9 mouse cellular contexts compared by ENCODE assay signal in the genomic region with DNA sequence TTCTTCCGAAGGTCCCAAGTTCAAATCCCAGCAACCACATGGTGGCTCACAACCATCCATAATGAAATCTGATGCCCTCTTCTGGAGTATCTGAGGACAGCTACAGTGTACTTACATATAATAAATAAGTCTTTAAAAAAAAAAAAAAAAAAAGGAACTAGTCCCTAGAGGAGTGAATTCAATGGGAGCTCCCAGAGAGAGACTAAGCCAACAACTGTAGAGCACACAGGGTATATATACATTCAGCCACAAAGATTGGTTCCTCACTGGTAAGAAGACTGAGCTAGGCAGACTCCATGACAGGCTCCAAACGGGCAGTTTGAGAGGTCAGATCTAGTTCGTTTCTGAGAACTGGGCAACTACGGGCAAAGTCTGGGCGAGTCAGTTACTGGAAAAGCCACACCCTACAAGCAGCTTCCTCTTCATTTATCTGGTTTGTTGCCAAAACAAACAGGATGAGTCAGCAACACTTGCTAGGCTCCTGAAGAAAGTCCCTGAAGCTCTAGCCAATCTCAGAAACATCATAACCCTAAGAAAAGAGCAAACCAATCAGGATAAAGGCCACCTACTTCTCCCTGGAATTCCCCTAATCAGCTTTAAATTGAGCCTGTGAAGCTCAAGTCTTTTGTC. TPM values are rescaled to one million over a fixed set of nuclear protein-coding genes. Genes with fewer than 3 reads are reported as not detected.
DNase-seq lines count a peak whose midpoint lies in the region; ATAC-seq and TF ChIP-seq lines count a peak whose summit lies in the region.
"Had no signal": no experiment of that assay in that cellular context is flagged by ENCODE, and none has a peak within 500 bp of the region (broad histone marks: within the 10 kb centered on the region; RNA-seq: fewer than 3 reads in every experiment).

No protein-coding gene starts in this region.

- H3K27ac ChIP-seq in MEL (ENCODE audit: control insufficient read depth, low read depth, low read length) = peak overlapping the region; percentile 100
- H3K27ac ChIP-seq in liver, embryonic 11.5 days (ENCODE audit: low read depth, low read length) = peak overlapping the region; percentile 64
- no peak overlapping the region for H3K27ac ChIP-seq in midbrain, postnatal 0 days (ENCODE audit: low read depth, low read length)
- H3K27ac ChIP-seq: hindbrain, embryonic 15.5 days had no signal

- H3K4me1 ChIP-seq in MEL (ENCODE audit: control insufficient read depth in 1 of 2, insufficient read depth in 2 of 2, low read length in 2 of 2) = peaks cover 0 to 6% of the 10 kb centered on the region in 2 experiments; a peak in 3 of 4 replicates
- peaks cover 6% of the 10 kb centered on the region; the same call in 1 of the 2 replicates for H3K4me1 ChIP-seq in liver, embryonic 11.5 days (replicated peaks; ENCODE audit: control insufficient read depth, insufficient read depth, low read length)
- no peaks in the 10 kb centered on the region for H3K4me1 ChIP-seq in midbrain, postnatal 0 days (ENCODE audit: insufficient read depth, low read length)
- H3K4me1 ChIP-seq: hindbrain, embryonic 15.5 days had no signal

- 51% methylated on average over 5 of the region's 5 CpGs for WGBS in liver, embryonic 11.5 days
- WGBS in midbrain, postnatal 0 days = 74% methylated on average over 5 of the region's 5 CpGs

- peak; percentile 90 for DNase-seq in A20 (ENCODE audit: low read depth, low spot score)
- peak; percentile 97 for DNase-seq in MEL (ENCODE audit: low read depth, low spot score)
- peak; percentile 81 for DNase-seq in fibroblast of lung, adult 2 months (ENCODE audit: low read depth)
- peak; percentile 48 for DNase-seq in liver, embryonic 11.5 days (ENCODE audit: low spot score)
- peak; percentile 40 to 59 for DNase-seq in spleen, postnatal 10 days (ENCODE audit: low spot score in 2 of 2)
- DNase-seq in gastrocnemius, postnatal 4 days (ENCODE audit: low spot score in 2 of 2) = no peak
- DNase-seq in midbrain, postnatal 0 days (ENCODE audit: low spot score) = no peak
- DNase-seq in layer of hippocampus, adult 8-10 months (ENCODE audit: low spot score in 2 of 2) = no peak

- H3K36me3 ChIP-seq in MEL (ENCODE audit: control insufficient read depth in 1 of 2, insufficient read depth in 2 of 2, low read length in 2 of 2) = peaks cover 0 to 14% of the 10 kb centered on the region in 2 experiments; a peak in 2 of 4 replicates
- no peaks in the 10 kb centered on the region for H3K36me3 ChIP-seq in liver, embryonic 11.5 days (ENCODE audit: control insufficient read depth, insufficient read depth, low read length)
- H3K36me3 ChIP-seq in midbrain, postnatal 0 days (ENCODE audit: insufficient read depth, low read length) = no peaks in the 10 kb centered on the region
- H3K36me3 ChIP-seq: hindbrain, embryonic 15.5 days had no signal

- peak in 1 of 2 experiments; percentile 38; a peak in 1 of 4 replicates for TF ChIP-seq POLR2A in MEL (IDR thresholded peaks at IDR 0.05; ENCODE audit: control insufficient read depth in 1 of 2, insufficient read depth in 1 of 2, low read depth in 1 of 2, low read length in 2 of 2, poor library complexity in 1 of 2)

- TF ChIP-seq EP300 in MEL (IDR thresholded peaks at IDR 0.05; ENCODE audit: low read depth in 1 of 2, low read length in 2 of 2) = peak; percentile 93

- H3K9me3 ChIP-seq in MEL (replicated peaks; ENCODE audit: insufficient read depth, low read length) = no peaks in the 10 kb centered on the region
- no peaks in the 10 kb centered on the region for H3K9me3 ChIP-seq in liver, embryonic 11.5 days (ENCODE audit: control insufficient read depth, low read length)
- no peaks in the 10 kb centered on the region for H3K9me3 ChIP-seq in midbrain, postnatal 0 days (ENCODE audit: low read length)
- H3K9me3 ChIP-seq: hindbrain, embryonic 15.5 days had no signal

- H3K27me3 ChIP-seq in MEL (ENCODE audit: control insufficient read depth in 1 of 2, insufficient read depth in 2 of 2, low read length in 2 of 2) = no peaks in the 10 kb centered on the region
- H3K27me3 ChIP-seq in liver, embryonic 11.5 days (replicated peaks; ENCODE audit: control insufficient read depth, insufficient read depth, low read length) = no peaks in the 10 kb centered on the region
- no peaks in the 10 kb centered on the region for H3K27me3 ChIP-seq in midbrain, postnatal 0 days (ENCODE audit: insufficient read depth, low read length)
- H3K27me3 ChIP-seq: hindbrain, embryonic 15.5 days had no signal

- H3K79me2 ChIP-seq in MEL (ENCODE audit: control insufficient read depth, insufficient read depth, low read length, poor library complexity) = peaks cover under 1% of the 10 kb centered on the region; the same call in 1 of the 2 replicates

- peak overlapping the region in 1 of 2 experiments; percentile 38; a peak in 2 of 4 replicates for H3K4me3 ChIP-seq in MEL (ENCODE audit: control insufficient read depth in 1 of 2, insufficient read depth in 1 of 2, low read depth in 2 of 2, low read length in 2 of 2)
- H3K4me3 ChIP-seq in liver, embryonic 11.5 days (ENCODE audit: low read depth, low read length) = no peak overlapping the region
- H3K4me3 ChIP-seq in midbrain, postnatal 0 days (ENCODE audit: low read depth, low read length) = no peak overlapping the region
- H3K4me3 ChIP-seq: hindbrain, embryonic 15.5 days had no signal

- TF ChIP-seq CTCF in MEL (IDR thresholded peaks at IDR 0.05 in 2 of 3, conservative IDR thresholded peaks at IDR 0.05 in 1 of 3; ENCODE audit: control insufficient read depth in 1 of 3, insufficient read depth in 1 of 3, low read depth in 2 of 3, low read length in 3 of 3, poor library complexity in 1 of 3, severe bottlenecking in 1 of 3) = no peak
- TF ChIP-seq CTCF in midbrain, postnatal 0 days (IDR thresholded peaks at IDR 0.05) = no peak

- no peak for TF ChIP-seq RAD21 in MEL (IDR thresholded peaks at IDR 0.05; ENCODE audit: low read depth, low read length)

- peak overlapping the region; percentile 64 for H3K9ac ChIP-seq in MEL (ENCODE audit: control insufficient read depth, low read depth, low read length, poor library complexity, severe bottlenecking)
- H3K9ac ChIP-seq in liver, embryonic 11.5 days (ENCODE audit: low read depth, low read length) = no peak overlapping the region
- H3K9ac ChIP-seq in midbrain, postnatal 0 days (replicated peaks; ENCODE audit: low read length, poor library complexity, severe bottlenecking) = no peak overlapping the region
- H3K9ac ChIP-seq: hindbrain, embryonic 15.5 days had no signal

- 0 out of 2 replicates have a peak overlapping the region, but pooled peaks have one; percentile 10 for H3K4me2 ChIP-seq in liver, embryonic 11.5 days
- H3K4me2 ChIP-seq in midbrain, postnatal 0 days (ENCODE audit: low read depth, low read length, poor library complexity, severe bottlenecking) = no peak overlapping the region
- H3K4me2 ChIP-seq: hindbrain, embryonic 15.5 days had no signal

- ATAC-seq in liver, embryonic 11.5 days (replicated peaks; ENCODE audit: low FRiP score) = peak; percentile 74
- ATAC-seq in midbrain, postnatal 0 days (ENCODE audit: low FRiP score) = no peak

TF ChIP-seq in MEL, 35 proteins besides CTCF, POLR2A, EP300 and RAD21 (continues in another document):
- TF ChIP-seq GATA1 (IDR thresholded peaks at IDR 0.05; ENCODE audit: low read depth, low read length) = peak; percentile 48
- no peak for TF ChIP-seq MAZ (IDR thresholded peaks at IDR 0.05; ENCODE audit: low read depth, low read length)
- TF ChIP-seq MYC (IDR thresholded peaks at IDR 0.05; ENCODE audit: low read depth, low read length) = no peak
- TF ChIP-seq RCOR1 (IDR thresholded peaks at IDR 0.05; ENCODE audit: low read depth, low read length) = peak; percentile 83
- peak; percentile 42; the same call in 1 of the 2 replicates for TF ChIP-seq TBP (IDR thresholded peaks at IDR 0.05; ENCODE audit: low read depth, low read length)
- peak; percentile 66 for TF ChIP-seq SIN3A (IDR thresholded peaks at IDR 0.05; ENCODE audit: low read length)
- TF ChIP-seq USF1 (IDR thresholded peaks at IDR 0.05; ENCODE audit: low read depth, low read length) = no peak
- TF ChIP-seq GABPA (IDR thresholded peaks at IDR 0.05; ENCODE audit: low read depth, low read length) = peak; percentile 97
- TF ChIP-seq KAT2A (conservative IDR thresholded peaks at IDR 0.05; ENCODE audit: low read depth, low read length) = no peak
- no peak for TF ChIP-seq UBTF (IDR thresholded peaks at IDR 0.05; ENCODE audit: borderline replicate concordance, insufficient read depth, low read depth, low read length)
- TF ChIP-seq HCFC1 (IDR thresholded peaks at IDR 0.05; ENCODE audit: low read depth, low read length) = 0 out of 2 replicates have a peak, but pooled peaks have one; percentile 29
- peak; percentile 70; the same call in 1 of the 2 replicates for TF ChIP-seq TCF12 (IDR thresholded peaks at IDR 0.05; ENCODE audit: low read depth, low read length)
- TF ChIP-seq MYB (IDR thresholded peaks at IDR 0.05; ENCODE audit: low read depth, low read length) = peak; percentile 91
- TF ChIP-seq MAFK (IDR thresholded peaks at IDR 0.05; ENCODE audit: borderline replicate concordance, low read depth, low read length) = peak; percentile 95
- TF ChIP-seq POLR2AphosphoS2 (IDR thresholded peaks at IDR 0.05; ENCODE audit: low read length) = 0 out of 2 replicates have a peak, but pooled peaks have one; percentile 42
- TF ChIP-seq ZNF384 (IDR thresholded peaks at IDR 0.05; ENCODE audit: low read depth, low read length) = peak; percentile 89
- TF ChIP-seq MXI1 (IDR thresholded peaks at IDR 0.05; ENCODE audit: low read depth, low read length) = no peak

RNA-seq across cellular contexts. Expression of gene Amn1, which starts 4.9 kb away (rescaled TPM):
- total RNA-seq in MEL (2012; rRNA removed) = 2.7 and 4.4 TPM in 2 replicates
- polyA plus RNA-seq in MEL (2012; ENCODE audit: insufficient read depth in 1 of 2, insufficient read length in 2 of 2, low read depth in 1 of 2, low replicate concordance in 2 of 2, missing spikeins in 1 of 2) = 1 to 10 TPM in 1 of 2 experiments, not detected in 1; 2.7 TPM
- 12.8 and 14.4 TPM in 2 replicates for polyA plus RNA-seq in liver, embryonic 11.5 days (2014; fragmentation: Nextera tagmentation; extraction: Ambion mirVana)
- total RNA-seq in gastrocnemius, postnatal 4 days (2021) = 10 to 100 TPM; 13.6 to 15.8 TPM
- 50.3 and 83.9 TPM in 2 replicates for total RNA-seq in midbrain, postnatal 0 days (2014; rRNA removed)
- 88.2 and 98.6 TPM in 2 replicates for polyA plus RNA-seq in midbrain, postnatal 0 days (2015; fragmentation: Nextera tagmentation; extraction: Ambion mirVana)
- total RNA-seq in layer of hippocampus, adult 8-10 months (2022) = 10 to 100 TPM; 27.3 to 39.2 (median 32.6) TPM

RNA-seq across cellular contexts. Expression of gene Etfbkmt, which starts 53.7 kb away (rescaled TPM):
- 3.4 TPM in 2 replicates for total RNA-seq in MEL (2012; rRNA removed)
- 1 to 10 TPM in 1 of 2 experiments, not detected in 1; 5.7 TPM for polyA plus RNA-seq in MEL (2012; ENCODE audit: insufficient read depth in 1 of 2, insufficient read length in 2 of 2, low read depth in 1 of 2, low replicate concordance in 2 of 2, missing spikeins in 1 of 2)
- polyA plus RNA-seq in liver, embryonic 11.5 days (2014; fragmentation: Nextera tagmentation; extraction: Ambion mirVana) = 14.2 and 14.9 TPM in 2 replicates
- 1 to 10 TPM; 8.0 to 9.0 TPM for total RNA-seq in gastrocnemius, postnatal 4 days (2021)
- total RNA-seq in midbrain, postnatal 0 days (2014; rRNA removed) = 4.8 and 5.3 TPM in 2 replicates
- polyA plus RNA-seq in midbrain, postnatal 0 days (2015; fragmentation: Nextera tagmentation; extraction: Ambion mirVana) = 5.7 and 6.8 TPM in 2 replicates
- 1 to 10 TPM; 3.3 to 6.3 (median 4.0) TPM for total RNA-seq in layer of hippocampus, adult 8-10 months (2022)

Comparison
In these comparisons a context has a peak if more than half of its experiments do, and no peak if none do; other contexts are left out.
1. DNase-seq: peak in A20 (single experiment), MEL (single experiment), fibroblast of lung, adult 2 months (single experiment), liver, embryonic 11.5 days (single experiment) and spleen, postnatal 10 days (2 of 2); none in gastrocnemius, postnatal 4 days (0 of 2), midbrain, postnatal 0 days (single experiment) and layer of hippocampus, adult 8-10 months (0 of 2).